In genomic region chr5:144358592-144358917, GRCm38 (mm10) we compare ENCODE assay signal across 8 mouse cellular contexts. TPM values are rescaled to one million over a fixed set of nuclear protein-coding genes. Genes with fewer than 3 reads are reported as not detected.
DNase-seq lines count a peak whose midpoint lies in the region; ATAC-seq and TF ChIP-seq lines count a peak whose summit lies in the region.

No protein-coding gene starts in this region.

- intact Hi-C loops in heart, postnatal 14 days (cut with DNase I), result loop anchor here (5.0 kb wide), 1 partner anchor 91 kb away; no protein-coding TSS in a partner anchor

- H3K27ac ChIP-seq in heart, embryonic 12.5 days (ENCODE audit: poor library complexity, severe bottlenecking), result peak overlapping the region; percentile 66; the same call in 1 of the 2 replicates
- no peak overlapping the region for H3K27ac ChIP-seq in ES-Bruce4 (ENCODE audit: insufficient read depth, low read length)
- H3K27ac ChIP-seq in forebrain, embryonic 16.5 days (ENCODE audit: low read length), result no peak overlapping the region
- H3K27ac ChIP-seq in liver, postnatal 0 days (ENCODE audit: low read depth), result peak overlapping the region; percentile 72

- no peak for TF ChIP-seq CTCF in ES-Bruce4 (IDR thresholded peaks at IDR 0.05; ENCODE audit: low read depth, low read length)
- no peak for TF ChIP-seq CTCF in liver, postnatal 0 days (IDR thresholded peaks at IDR 0.05; ENCODE audit: low read depth)

- WGBS in heart, embryonic 12.5 days, result 8% methylated on average over 10 of the region's 10 CpGs
- 7% methylated on average over 10 of the region's 10 CpGs for WGBS in forebrain, embryonic 16.5 days
- 9% methylated on average over 10 of the region's 10 CpGs for WGBS in liver, postnatal 0 days (ENCODE audit: insufficient replicate concordance)

- peaks cover 4% of the 10 kb centered on the region for H3K4me1 ChIP-seq in heart, embryonic 12.5 days (replicated peaks)
- no peaks in the 10 kb centered on the region for H3K4me1 ChIP-seq in ES-Bruce4 (ENCODE audit: control insufficient read depth, insufficient read depth, low read length)
- peaks cover 17% of the 10 kb centered on the region for H3K4me1 ChIP-seq in forebrain, embryonic 16.5 days (replicated peaks; ENCODE audit: control insufficient read depth, insufficient read depth, low read length)
- peaks cover 13% of the 10 kb centered on the region for H3K4me1 ChIP-seq in liver, postnatal 0 days (ENCODE audit: insufficient read depth)

- no peaks in the 10 kb centered on the region for H3K9me3 ChIP-seq in heart, embryonic 12.5 days (replicated peaks)
- no peaks in the 10 kb centered on the region for H3K9me3 ChIP-seq in ES-Bruce4 (replicated peaks; ENCODE audit: control insufficient read depth, insufficient read depth, low read length, poor library complexity, severe bottlenecking)
- no peaks in the 10 kb centered on the region for H3K9me3 ChIP-seq in forebrain, embryonic 16.5 days (ENCODE audit: control insufficient read depth, low read length)
- H3K9me3 ChIP-seq in liver, postnatal 0 days (ENCODE audit: low read length), result no peaks in the 10 kb centered on the region

- no peaks in the 10 kb centered on the region for H3K36me3 ChIP-seq in heart, embryonic 12.5 days
- no peaks in the 10 kb centered on the region for H3K36me3 ChIP-seq in ES-Bruce4 (ENCODE audit: control insufficient read depth, insufficient read depth, low read length, poor library complexity, severe bottlenecking)
- H3K36me3 ChIP-seq in forebrain, embryonic 16.5 days (ENCODE audit: control insufficient read depth, insufficient read depth), result no peaks in the 10 kb centered on the region
- no peaks in the 10 kb centered on the region for H3K36me3 ChIP-seq in liver, postnatal 0 days (replicated peaks; ENCODE audit: insufficient read depth, low read length)

- H3K4me3 ChIP-seq in heart, embryonic 12.5 days, result peak overlapping the region; percentile 62
- H3K4me3 ChIP-seq in ES-Bruce4 (ENCODE audit: low read depth, low read length), result peak overlapping the region; percentile 50
- H3K4me3 ChIP-seq in forebrain, embryonic 16.5 days (replicated peaks; ENCODE audit: low read length), result peak overlapping the region; percentile 53
- H3K4me3 ChIP-seq in liver, postnatal 0 days (ENCODE audit: low read depth, low read length), result peak overlapping the region; percentile 62

- no peak for DNase-seq in heart, postnatal 14 days
- no peak for DNase-seq in liver, postnatal 0 days
- DNase-seq in embryo, embryonic 9.5 days (ENCODE audit: extremely low spot score), result no peak
- no peak for DNase-seq in frontal cortex, postnatal 10 days (ENCODE audit: low spot score in 2 of 2)

- H3K27me3 ChIP-seq in heart, embryonic 12.5 days (replicated peaks), result no peaks in the 10 kb centered on the region
- no peaks in the 10 kb centered on the region for H3K27me3 ChIP-seq in ES-Bruce4 (ENCODE audit: control insufficient read depth, insufficient read depth, low read length, poor library complexity, severe bottlenecking)
- peaks cover 23% of the 10 kb centered on the region for H3K27me3 ChIP-seq in forebrain, embryonic 16.5 days (replicated peaks; ENCODE audit: control insufficient read depth, insufficient read depth, low read length)
- peaks cover 16% of the 10 kb centered on the region for H3K27me3 ChIP-seq in liver, postnatal 0 days (ENCODE audit: insufficient read depth, low read length)

- no peak for TF ChIP-seq POLR2A in ES-Bruce4 (IDR thresholded peaks at IDR 0.05; ENCODE audit: insufficient read depth, low read length)

- no peak for TF ChIP-seq EP300 in ES-Bruce4 (IDR thresholded peaks at IDR 0.05; ENCODE audit: insufficient read depth, low read depth, low read length)
- TF ChIP-seq EP300 in liver, postnatal 0 days (IDR thresholded peaks at IDR 0.05; ENCODE audit: low read depth), result no peak

- peak overlapping the region; percentile 74 for H3K4me2 ChIP-seq in heart, embryonic 12.5 days
- peak overlapping the region; percentile 94 for H3K4me2 ChIP-seq in forebrain, embryonic 16.5 days (ENCODE audit: low read length)
- H3K4me2 ChIP-seq in liver, postnatal 0 days (ENCODE audit: low read depth, low read length), result peak overlapping the region; percentile 72

- no peak for ATAC-seq in heart, embryonic 12.5 days (ENCODE audit: insufficient number of reproducible peaks, low FRiP score)
- peak; percentile 81 for ATAC-seq in forebrain, embryonic 16.5 days
- no peak for ATAC-seq in liver, postnatal 0 days
- no peak for ATAC-seq in frontal cortex, adult (ENCODE audit: low TSS enrichment)

- H3K9ac ChIP-seq in heart, embryonic 12.5 days, result peak overlapping the region; percentile 68
- no peak overlapping the region for H3K9ac ChIP-seq in ES-Bruce4 (ENCODE audit: low read depth, poor library complexity, severe bottlenecking)
- 0 out of 2 replicates have a peak overlapping the region, but pooled peaks have one; percentile 25 for H3K9ac ChIP-seq in forebrain, embryonic 16.5 days (replicated peaks; ENCODE audit: low read depth, low read length)
- no peak overlapping the region for H3K9ac ChIP-seq in liver, postnatal 0 days (replicated peaks)

RNA-seq across cellular contexts. Expression of gene Baiap2l1, which starts 0.6 kb away (rescaled TPM):
- 11.5 and 11.9 TPM in 2 replicates for polyA plus RNA-seq in heart, embryonic 12.5 days (2016; fragmentation: Nextera tagmentation; extraction: Ambion mirVana)
- total RNA-seq in heart, postnatal 14 days (2021), result 1 to 10 TPM; 5.7 to 5.9 TPM
- polyA plus RNA-seq in ES-Bruce4 (2011; ENCODE audit: insufficient read depth, insufficient read length, low read depth, missing spikeins), result 18.2 and 21.7 TPM in 2 replicates
- polyA plus RNA-seq in forebrain, embryonic 16.5 days (2015; fragmentation: Nextera tagmentation; extraction: Ambion mirVana), result 1.5 and 1.6 TPM in 2 replicates
- polyA plus RNA-seq in liver, postnatal 0 days (2015; fragmentation: Nextera tagmentation; extraction: Ambion mirVana), result 12.3 and 13.3 TPM in 2 replicates

Comparison
In these comparisons a context has a peak if more than half of its experiments do, and no peak if none do; other contexts are left out.
1. H3K27ac ChIP-seq: peak in heart, embryonic 12.5 days (single experiment) and liver, postnatal 0 days (single experiment); none in ES-Bruce4 (single experiment) and forebrain, embryonic 16.5 days (single experiment).
2. H3K9ac ChIP-seq: peak in heart, embryonic 12.5 days (single experiment) and forebrain, embryonic 16.5 days (single experiment); none in ES-Bruce4 (single experiment) and liver, postnatal 0 days (single experiment).
3. Peak in every context shown above with its lines, with median percentiles within 50 percentile points of each other: H3K4me2 ChIP-seq and H3K4me3 ChIP-seq.